10 mouse cellular contexts compared by ENCODE assay signal in genomic region chr10:79808728-79809127, GRCm38 (mm10). TPM values are rescaled to one million over a fixed set of nuclear protein-coding genes. Genes with fewer than 3 reads are reported as not detected.
A peak's percentile ranks its signal among the peaks of the same experiment; 100 is the strongest.
DNase-seq lines count a peak whose midpoint lies in the region; ATAC-seq lines count a peak whose summit lies in the region.
"Had no signal": no experiment of that assay in that cellular context is flagged by ENCODE, and none has a peak within 500 bp of the region (broad histone marks: within the 10 kb centered on the region; RNA-seq: fewer than 3 reads in every experiment).

No protein-coding gene starts in this region.

- WGBS in forebrain, embryonic 10.5 days: 92% methylated on average over 11 of the region's 11 CpGs
- WGBS in forebrain, embryonic 13.5 days: 94% methylated on average over 11 of the region's 11 CpGs
- 85% methylated on average over 11 of the region's 11 CpGs for WGBS in kidney, embryonic 15.5 days
- 87% methylated on average over 11 of the region's 11 CpGs for WGBS in hindbrain, embryonic 14.5 days

- no peak for DNase-seq in forebrain, embryonic 10.5 days (ENCODE audit: extremely low spot score, low spot score)
- no peak for DNase-seq in kidney, adult 8-10 months
- DNase-seq in hindbrain, embryonic 14.5 days (ENCODE audit: low spot score): no peak
- DNase-seq in embryo, embryonic 10.5 days (ENCODE audit: low spot score): no peak
- DNase-seq: cerebellum, postnatal 36 days had no signal

- peaks cover 64% of the 10 kb centered on the region for H3K36me3 ChIP-seq in forebrain, embryonic 10.5 days (replicated peaks)
- peaks cover 66% of the 10 kb centered on the region for H3K36me3 ChIP-seq in forebrain, embryonic 13.5 days (ENCODE audit: poor library complexity, severe bottlenecking)
- peaks cover 58% of the 10 kb centered on the region for H3K36me3 ChIP-seq in kidney, embryonic 15.5 days
- H3K36me3 ChIP-seq in hindbrain, embryonic 14.5 days (replicated peaks; ENCODE audit: control insufficient read depth, insufficient read depth): peaks cover 67% of the 10 kb centered on the region
- H3K36me3 ChIP-seq: G1E had no signal

- H3K4me3 ChIP-seq in forebrain, embryonic 10.5 days: no peak overlapping the region
- no peak overlapping the region for H3K4me3 ChIP-seq in forebrain, embryonic 13.5 days
- no peak overlapping the region for H3K4me3 ChIP-seq in kidney, embryonic 15.5 days (replicated peaks)
- H3K4me3 ChIP-seq in brown adipose tissue, adult 24 weeks (ENCODE audit: insufficient read depth, low read depth, low read length): 0 out of 2 replicates have a peak overlapping the region, but pooled peaks have one; percentile 36
- no peak overlapping the region for H3K4me3 ChIP-seq in hindbrain, embryonic 14.5 days (replicated peaks; ENCODE audit: low read length)

- no peak overlapping the region for H3K9ac ChIP-seq in forebrain, embryonic 13.5 days
- H3K9ac ChIP-seq in kidney, embryonic 15.5 days: no peak overlapping the region
- H3K9ac ChIP-seq in hindbrain, embryonic 14.5 days: no peak overlapping the region

- peaks cover 56% of the 10 kb centered on the region for H3K4me1 ChIP-seq in forebrain, embryonic 10.5 days
- H3K4me1 ChIP-seq in forebrain, embryonic 13.5 days: peaks cover 38% of the 10 kb centered on the region
- H3K4me1 ChIP-seq in kidney, embryonic 15.5 days: peaks cover 53% of the 10 kb centered on the region
- peaks cover 4% of the 10 kb centered on the region for H3K4me1 ChIP-seq in brown adipose tissue, adult 24 weeks (ENCODE audit: control insufficient read depth, insufficient read depth, insufficient read length, low read length)
- peaks cover 33% of the 10 kb centered on the region for H3K4me1 ChIP-seq in hindbrain, embryonic 14.5 days (replicated peaks; ENCODE audit: control insufficient read depth, insufficient read depth, low read length)

- ATAC-seq in forebrain, embryonic 13.5 days: no peak
- ATAC-seq in kidney, embryonic 15.5 days (replicated peaks; ENCODE audit: low FRiP score): no peak
- ATAC-seq in hindbrain, embryonic 14.5 days (ENCODE audit: low FRiP score): no peak
- ATAC-seq in monocyte, adult 5-6 weeks (replicated peaks; ENCODE audit: insufficient number of reproducible peaks, low FRiP score, low TSS enrichment, poor library complexity, severe bottlenecking): no peak

- no peak overlapping the region for H3K4me2 ChIP-seq in forebrain, embryonic 13.5 days
- no peak overlapping the region for H3K4me2 ChIP-seq in kidney, embryonic 15.5 days
- no peak overlapping the region for H3K4me2 ChIP-seq in hindbrain, embryonic 14.5 days (replicated peaks)

- H3K27me3 ChIP-seq in forebrain, embryonic 10.5 days (ENCODE audit: poor library complexity, severe bottlenecking): no peaks in the 10 kb centered on the region
- H3K27me3 ChIP-seq in forebrain, embryonic 13.5 days: no peaks in the 10 kb centered on the region
- no peaks in the 10 kb centered on the region for H3K27me3 ChIP-seq in kidney, embryonic 15.5 days
- no peaks in the 10 kb centered on the region for H3K27me3 ChIP-seq in hindbrain, embryonic 14.5 days (ENCODE audit: control insufficient read depth, insufficient read depth, low read length)

- no peaks in the 10 kb centered on the region for H3K9me3 ChIP-seq in forebrain, embryonic 10.5 days
- no peaks in the 10 kb centered on the region for H3K9me3 ChIP-seq in forebrain, embryonic 13.5 days (replicated peaks)
- H3K9me3 ChIP-seq in kidney, embryonic 15.5 days (replicated peaks): no peaks in the 10 kb centered on the region
- H3K9me3 ChIP-seq in hindbrain, embryonic 14.5 days (ENCODE audit: control insufficient read depth, low read length): no peaks in the 10 kb centered on the region
- H3K9me3 ChIP-seq: G1E had no signal

- peak overlapping the region; percentile 66 for H3K27ac ChIP-seq in forebrain, embryonic 10.5 days
- no peak overlapping the region for H3K27ac ChIP-seq in forebrain, embryonic 13.5 days
- peak overlapping the region; percentile 80 for H3K27ac ChIP-seq in kidney, embryonic 15.5 days
- peak overlapping the region; percentile 88 for H3K27ac ChIP-seq in brown adipose tissue, adult 24 weeks (replicated peaks; ENCODE audit: low read depth, low read length)
- peak overlapping the region; percentile 64; the same call in 1 of the 2 replicates for H3K27ac ChIP-seq in hindbrain, embryonic 14.5 days

RNA-seq across cellular contexts. Expression of gene Misp, which starts 12.1 kb away (rescaled TPM):
- polyA plus RNA-seq in forebrain, embryonic 10.5 days (2016; fragmentation: Nextera tagmentation; extraction: Ambion mirVana): 0.18 and 1.0 TPM in 2 replicates
- polyA plus RNA-seq in forebrain, embryonic 13.5 days (2015; fragmentation: Nextera tagmentation; extraction: Ambion mirVana): 0.71 and 1.1 TPM in 2 replicates
- 14.9 and 15.2 TPM in 2 replicates for polyA plus RNA-seq in kidney, embryonic 15.5 days (2015; fragmentation: Nextera tagmentation; extraction: Ambion mirVana)
- polyA plus RNA-seq in brown adipose tissue, adult 24 weeks (2012; ENCODE audit: insufficient read depth, insufficient read length, missing spikeins): not detected in 2 replicates
- polyA plus RNA-seq in hindbrain, embryonic 14.5 days (2014; fragmentation: Nextera tagmentation; extraction: Ambion mirVana): 0.08 and 0.74 TPM in 2 replicates
- total RNA-seq in monocyte, adult 5-6 weeks (2017): not detected in 3 replicates
- polyA plus RNA-seq: G1E had no signal

RNA-seq across cellular contexts. Expression of gene Palm, which starts 15.4 kb away (rescaled TPM):
- polyA plus RNA-seq in forebrain, embryonic 10.5 days (2016; fragmentation: Nextera tagmentation; extraction: Ambion mirVana): 114 and 119 TPM in 2 replicates
- 214 and 234 TPM in 2 replicates for polyA plus RNA-seq in forebrain, embryonic 13.5 days (2015; fragmentation: Nextera tagmentation; extraction: Ambion mirVana)
- 144 and 158 TPM in 2 replicates for polyA plus RNA-seq in kidney, embryonic 15.5 days (2015; fragmentation: Nextera tagmentation; extraction: Ambion mirVana)
- polyA plus RNA-seq in brown adipose tissue, adult 24 weeks (2012; ENCODE audit: insufficient read depth, insufficient read length, missing spikeins): 12.4 and 18.7 TPM in 2 replicates
- 240 and 247 TPM in 2 replicates for polyA plus RNA-seq in hindbrain, embryonic 14.5 days (2014; fragmentation: Nextera tagmentation; extraction: Ambion mirVana)
- 21.3 to 30.9 TPM (median 27.0 TPM) in 3 replicates for total RNA-seq in monocyte, adult 5-6 weeks (2017)

RNA-seq across cellular contexts. Expression of gene Prss57, which starts 18.0 kb away (rescaled TPM):
- polyA plus RNA-seq in forebrain, embryonic 10.5 days (2016; fragmentation: Nextera tagmentation; extraction: Ambion mirVana): not detected in 2 replicates
- 0.09 and 0.13 TPM in 2 replicates for polyA plus RNA-seq in forebrain, embryonic 13.5 days (2015; fragmentation: Nextera tagmentation; extraction: Ambion mirVana)
- polyA plus RNA-seq in kidney, embryonic 15.5 days (2015; fragmentation: Nextera tagmentation; extraction: Ambion mirVana): 0.29 TPM in 1 of 2 replicates, not detected in the other
- not detected in 2 replicates for polyA plus RNA-seq in brown adipose tissue, adult 24 weeks (2012; ENCODE audit: insufficient read depth, insufficient read length, missing spikeins)
- 0.08 and 0.29 TPM in 2 replicates for polyA plus RNA-seq in hindbrain, embryonic 14.5 days (2014; fragmentation: Nextera tagmentation; extraction: Ambion mirVana)
- total RNA-seq in monocyte, adult 5-6 weeks (2017): 0.21 to 2.1 TPM in 2 of 3 replicates, not detected in the other
- polyA plus RNA-seq: G1E had no signal

RNA-seq across cellular contexts. Expression of gene Fstl3, which starts 31.7 kb away (rescaled TPM):
- polyA plus RNA-seq in forebrain, embryonic 10.5 days (2016; fragmentation: Nextera tagmentation; extraction: Ambion mirVana): 1.1 and 1.5 TPM in 2 replicates
- polyA plus RNA-seq in forebrain, embryonic 13.5 days (2015; fragmentation: Nextera tagmentation; extraction: Ambion mirVana): 0.40 and 0.62 TPM in 2 replicates
- 15.3 and 15.6 TPM in 2 replicates for polyA plus RNA-seq in kidney, embryonic 15.5 days (2015; fragmentation: Nextera tagmentation; extraction: Ambion mirVana)
- polyA plus RNA-seq in brown adipose tissue, adult 24 weeks (2012; ENCODE audit: insufficient read depth, insufficient read length, missing spikeins): 0.96 and 1.3 TPM in 2 replicates
- polyA plus RNA-seq in hindbrain, embryonic 14.5 days (2014; fragmentation: Nextera tagmentation; extraction: Ambion mirVana): 1.6 and 2.2 TPM in 2 replicates
- 1.3 to 3.3 TPM (median 2.0 TPM) in 3 replicates for total RNA-seq in monocyte, adult 5-6 weeks (2017)

RNA-seq across cellular contexts. Expression of gene Rnf126, which starts 42.0 kb away (rescaled TPM):
- 92.4 and 113 TPM in 2 replicates for polyA plus RNA-seq in forebrain, embryonic 10.5 days (2016; fragmentation: Nextera tagmentation; extraction: Ambion mirVana)
- polyA plus RNA-seq in forebrain, embryonic 13.5 days (2015; fragmentation: Nextera tagmentation; extraction: Ambion mirVana): 70.9 and 74.8 TPM in 2 replicates
- polyA plus RNA-seq in kidney, embryonic 15.5 days (2015; fragmentation: Nextera tagmentation; extraction: Ambion mirVana): 88.5 and 102 TPM in 2 replicates
- polyA plus RNA-seq in brown adipose tissue, adult 24 weeks (2012; ENCODE audit: insufficient read depth, insufficient read length, missing spikeins): 23.3 and 27.2 TPM in 2 replicates
- polyA plus RNA-seq in hindbrain, embryonic 14.5 days (2014; fragmentation: Nextera tagmentation; extraction: Ambion mirVana): 92.8 and 96.7 TPM in 2 replicates
- total RNA-seq in monocyte, adult 5-6 weeks (2017): 3.5 to 18.0 TPM (median 8.8 TPM) in 3 replicates
